Mouse (Mus musculus) mesoderm, embryonic 11.5 days (tissue): ENCODE results near the gene Frmd4a.
"Not testable (repeated sequence)": the region's sequence is repeated elsewhere in the genome, so short reads cannot be mapped to it uniquely, and the experiment has no call there.

ENCODE experiments used
- DNase-seq: peaks from one replicate; pipeline ENCODE4 v3.0.0-alpha.2; 2012; ENCODE audit warnings: low read depth, low spot score

Frmd4a gene

GRCm38 (mm10) chr2:4335881-4336280, 318.4 kb downstream of the Frmd4a start:
- DNase-seq = no peak

- DNase-seq = not testable (repeated sequence)
Measured at GRCm38 (mm10) chr2:4338290-4338689, 320.8 kb downstream of the Frmd4a start.

GRCm38 (mm10) chr2:4339128-4339527, 321.6 kb downstream of the Frmd4a start:
- DNase-seq = peak; percentile 67

DNA sequence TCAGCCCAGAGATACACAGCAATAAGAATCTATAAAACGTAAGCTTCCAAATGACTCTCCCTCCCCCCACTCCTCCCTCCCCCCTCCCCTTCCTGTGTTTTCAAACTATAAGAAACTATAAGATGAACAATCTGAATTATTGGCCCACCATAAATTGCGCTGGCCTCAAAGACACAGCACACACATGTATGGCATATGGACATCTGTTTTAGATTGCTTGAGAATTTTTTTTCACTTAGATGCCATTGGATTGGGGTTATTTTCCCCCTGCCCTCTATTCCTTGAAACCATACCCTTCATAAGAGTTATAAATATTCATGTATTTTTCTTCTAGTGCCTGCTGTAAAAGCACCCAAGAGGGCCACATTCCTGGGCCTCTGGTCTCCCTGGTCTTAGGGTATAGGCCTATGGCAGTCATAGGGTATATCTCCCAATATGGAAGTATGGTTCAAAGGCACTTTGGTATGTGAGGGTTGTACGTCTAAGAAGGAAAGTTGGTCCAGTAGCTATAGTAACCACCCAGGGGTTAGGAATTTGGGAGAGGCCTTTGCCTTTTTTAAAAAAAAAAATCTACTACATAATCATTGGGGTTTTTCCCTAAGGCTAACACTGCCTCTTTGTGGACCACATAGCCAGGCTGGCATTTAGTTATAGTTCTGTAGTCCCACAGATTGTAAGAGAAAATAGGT, 322.2 kb downstream of the Frmd4a start:
- peak; percentile 51 for DNase-seq

DNA sequence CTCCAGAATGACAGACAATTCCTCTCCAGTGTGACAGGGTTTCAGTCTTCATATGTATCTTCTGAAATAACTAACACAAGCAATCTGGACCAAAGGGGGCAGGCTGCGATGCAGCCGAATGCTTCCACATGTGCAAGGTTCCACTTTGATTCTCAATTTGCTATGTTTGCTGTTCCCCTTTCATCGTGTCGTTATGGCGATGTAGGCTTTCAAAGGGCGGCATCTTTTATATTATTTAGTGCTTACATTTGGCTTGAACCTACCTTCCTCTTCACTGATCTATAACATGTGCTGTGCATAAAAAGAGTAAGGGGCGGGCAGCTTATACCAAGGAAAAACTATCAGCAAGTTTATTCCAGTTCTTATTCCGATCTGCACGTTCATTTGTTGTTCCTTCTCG, 322.9 kb downstream of the Frmd4a start:
- DNase-seq = no peak

DNA sequence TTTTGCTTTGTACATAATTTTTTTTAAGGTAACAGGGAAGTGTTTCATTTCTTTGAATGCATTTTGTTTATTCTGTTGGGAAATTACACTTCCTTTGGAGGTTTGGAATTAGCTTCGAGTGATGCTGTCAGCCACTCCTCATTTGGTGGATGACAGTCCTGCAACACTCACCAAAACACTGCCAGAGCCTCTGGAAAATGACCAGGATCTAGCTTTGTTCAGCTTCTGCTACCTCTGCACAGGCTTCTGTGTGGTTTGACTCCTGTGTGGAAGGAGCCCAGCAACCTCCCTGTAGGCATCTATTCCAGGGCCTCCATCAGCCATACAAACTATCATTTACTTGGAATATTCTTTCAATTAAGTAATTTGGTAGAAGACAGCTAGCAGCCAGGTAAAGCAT, 323.6 kb downstream of the Frmd4a start:
- no peak for DNase-seq

- DNase-seq = no peak
Measured at GRCm38 (mm10) chr2:4342005-4342404, 324.5 kb downstream of the Frmd4a start.

DNA sequence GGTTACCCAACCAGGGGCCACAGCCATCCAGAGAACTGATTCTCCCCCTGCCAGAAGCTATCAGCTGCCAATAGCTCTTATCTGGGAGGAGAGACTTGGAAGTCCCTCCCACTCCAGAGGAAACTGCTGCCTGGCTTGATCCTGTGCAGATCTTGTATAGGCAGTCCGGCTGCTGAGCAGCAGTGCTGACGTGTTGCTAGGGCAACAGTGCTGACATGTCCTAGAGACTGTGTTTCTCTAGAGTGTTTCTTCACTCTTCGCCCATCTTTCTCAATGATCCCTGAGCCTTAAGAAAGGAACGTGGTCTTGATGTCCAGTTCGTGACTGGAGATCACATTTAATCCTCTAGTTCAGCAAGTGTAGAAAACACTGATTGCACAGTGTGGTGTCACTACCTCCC, 326.9 kb downstream of the Frmd4a start:
- no peak for DNase-seq

DNA sequence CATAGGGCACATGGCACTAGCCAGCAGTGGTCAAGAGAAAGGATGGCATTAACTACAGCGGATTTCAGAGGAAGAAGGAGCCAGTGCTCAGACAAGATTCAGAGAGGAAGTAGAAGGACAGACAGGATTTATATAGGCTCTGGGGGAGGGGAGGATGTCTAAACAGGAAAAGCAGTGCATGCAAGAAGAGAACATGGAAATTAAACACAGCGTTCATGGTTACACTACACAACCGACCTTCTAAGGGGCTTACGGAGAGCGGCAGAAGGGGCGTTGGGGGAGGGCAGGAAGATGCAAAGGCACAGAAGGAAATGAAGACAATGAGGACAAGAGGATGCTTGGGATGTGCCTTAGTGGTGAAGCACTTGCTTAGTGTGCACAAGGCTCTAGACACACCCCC, 328.7 kb downstream of the Frmd4a start:
- DNase-seq = no peak

- no peak for DNase-seq
Measured at GRCm38 (mm10) chr2:4346953-4347352, 329.4 kb downstream of the Frmd4a start.

- no peak for DNase-seq
Measured at GRCm38 (mm10) chr2:4347782-4348181, 330.3 kb downstream of the Frmd4a start.

GRCm38 (mm10) chr2:4348509-4348908, 331.0 kb downstream of the Frmd4a start:
- peak; percentile 51 for DNase-seq

DNA sequence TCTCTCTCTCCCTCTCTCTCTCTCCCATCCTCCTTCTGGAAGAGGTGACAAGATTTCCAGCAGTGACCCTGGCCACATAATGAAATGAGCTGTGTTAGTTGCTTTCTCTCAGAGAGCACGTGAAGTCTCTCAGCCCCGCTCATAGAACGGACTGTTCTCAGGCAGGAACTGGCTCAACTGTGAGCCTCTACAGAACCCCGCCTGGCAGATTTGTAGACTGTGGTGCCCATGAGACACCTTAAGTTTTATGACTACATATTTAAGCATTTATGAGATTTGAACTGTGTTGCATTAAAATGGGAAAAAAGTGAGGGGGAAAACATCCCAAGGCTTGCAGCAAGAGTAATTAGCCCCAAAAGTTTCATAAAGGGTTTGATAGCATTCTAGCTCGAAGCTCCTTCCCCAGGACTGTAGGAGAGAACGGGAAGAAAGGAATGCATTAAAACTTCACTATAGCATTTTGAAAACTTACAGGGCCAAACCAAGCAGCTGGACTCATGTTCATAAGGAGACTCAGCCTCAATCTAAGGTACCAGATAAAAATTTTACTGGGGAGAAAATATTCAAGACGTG, 339.4 kb downstream of the Frmd4a start:
- no peak for DNase-seq

- DNase-seq = no peak
Measured at GRCm38 (mm10) chr2:4361981-4362834, 344.7 kb downstream of the Frmd4a start.

DNA sequence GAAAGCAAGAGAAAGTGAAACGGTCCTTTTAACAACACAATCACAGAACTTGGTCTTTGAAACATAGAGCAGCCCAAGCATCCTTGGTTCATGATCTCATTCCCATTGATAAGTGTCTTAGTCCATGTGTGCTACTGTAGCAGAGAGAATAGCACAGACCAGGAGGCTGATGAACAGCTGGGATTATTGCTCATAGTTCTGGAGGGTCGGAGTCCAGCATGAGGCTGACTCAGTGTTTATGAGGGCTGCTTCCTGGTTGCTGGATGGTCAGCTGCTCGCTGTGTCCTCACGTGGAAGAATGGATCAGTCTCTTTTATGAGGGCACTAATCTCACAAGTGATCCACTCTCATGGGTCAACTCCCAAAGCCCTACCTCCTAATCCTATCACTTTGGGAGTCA, 347.4 kb downstream of the Frmd4a start:
- DNase-seq = no peak

- DNase-seq = no peak
Measured at GRCm38 (mm10) chr2:4368544-4368943, 351.0 kb downstream of the Frmd4a start.

- DNase-seq = no peak
Measured at GRCm38 (mm10) chr2:4370499-4370898, 353.0 kb downstream of the Frmd4a start.

- DNase-seq = no peak
Measured at GRCm38 (mm10) chr2:4371341-4371740, 353.8 kb downstream of the Frmd4a start.

DNA sequence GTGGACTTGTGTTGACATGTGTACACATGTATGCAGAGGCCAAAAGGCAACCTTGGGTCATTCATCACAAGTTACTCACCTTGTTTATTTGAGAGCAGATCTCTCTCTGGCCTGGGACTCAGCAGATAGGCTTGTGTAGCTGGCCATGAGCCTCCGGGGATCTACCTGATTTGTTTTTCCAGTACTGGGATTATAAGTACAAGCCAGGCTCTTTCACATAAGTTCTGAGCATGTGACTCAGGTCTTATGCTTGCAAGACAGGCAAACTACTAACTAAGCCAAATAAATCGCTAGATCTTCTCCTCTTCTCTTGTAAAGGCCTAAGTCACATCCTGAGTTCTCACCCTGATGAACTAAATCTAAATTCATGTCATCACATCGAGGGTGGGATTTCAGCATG, 361.3 kb downstream of the Frmd4a start:
- no peak for DNase-seq

DNA sequence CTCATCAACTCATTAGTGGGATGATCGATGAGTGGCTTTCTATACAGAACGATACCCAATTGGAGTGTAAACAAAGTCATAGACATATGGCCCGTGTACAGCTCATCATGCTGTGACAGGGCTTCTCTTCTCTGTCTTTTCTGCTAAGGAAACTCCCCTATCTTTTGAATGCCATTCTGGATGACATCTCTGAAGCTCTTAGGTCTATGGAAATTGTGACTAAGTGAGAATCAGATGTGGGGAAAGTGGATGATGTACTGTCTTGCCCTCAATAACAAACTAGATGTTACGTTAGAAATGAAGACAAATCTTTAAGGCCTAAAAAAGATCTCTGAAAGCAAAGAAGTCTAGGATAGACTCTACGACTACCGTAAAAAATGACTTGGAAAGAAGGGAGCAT, 362.9 kb downstream of the Frmd4a start:
- no peak for DNase-seq

DNA sequence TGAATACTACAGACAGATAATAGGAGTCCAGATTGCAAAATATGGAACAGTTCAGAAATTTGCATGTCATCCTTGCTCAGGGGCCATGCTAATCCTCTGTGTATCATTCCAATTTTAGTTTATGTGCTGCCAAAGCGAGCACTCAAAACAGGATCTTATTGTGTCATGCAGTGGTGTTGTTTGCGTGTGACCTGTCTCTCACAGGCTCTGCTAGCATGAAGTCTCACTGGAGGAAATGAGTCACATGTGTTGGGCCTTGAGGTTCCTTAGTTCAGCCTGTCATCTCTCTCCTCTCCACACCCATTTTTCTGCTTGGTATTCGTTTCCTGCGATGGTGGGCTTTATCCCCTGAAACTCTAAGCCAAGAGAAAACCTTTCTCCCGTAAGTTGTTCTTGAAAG, 363.4 kb downstream of the Frmd4a start:
- no peak for DNase-seq

GRCm38 (mm10) chr2:4386468-4386867, 369.0 kb downstream of the Frmd4a start:
- no peak for DNase-seq

- DNase-seq = no peak
Measured at GRCm38 (mm10) chr2:4389330-4389729, 371.8 kb downstream of the Frmd4a start.
